In genomic region chr17:11611459-11611858, GRCm38 (mm10) we compare ENCODE assay signal across 9 mouse cellular contexts.
DNase-seq lines count a peak whose midpoint lies in the region; TF ChIP-seq lines count a peak whose summit lies in the region.
"Had no signal": no experiment of that assay in that cellular context is flagged by ENCODE, and none has a peak within 500 bp of the region (broad histone marks: within the 10 kb centered on the region; RNA-seq: fewer than 3 reads in every experiment).

No protein-coding gene starts in this region.

- H3K4me1 ChIP-seq in ES-Bruce4 (ENCODE audit: control insufficient read depth, insufficient read depth, low read length), result no peaks in the 10 kb centered on the region

- no peak overlapping the region for H3K4me3 ChIP-seq in ES-Bruce4 (ENCODE audit: low read depth, low read length)
- H3K4me3 ChIP-seq: limb, embryonic 13.5 days had no signal

- DNase-seq in gastrocnemius, postnatal 10 days, result peak; percentile 50
- DNase-seq in gastrocnemius, postnatal 25 days, result no peak
- DNase-seq in cerebellum, adult 9-10 months, result peak; percentile 77
- DNase-seq in frontal cortex, postnatal 25 days (ENCODE audit: low spot score in 2 of 2), result peak; percentile 53 to 65
- DNase-seq in kidney, postnatal 4 days, result peak; percentile 76 to 80
- DNase-seq in lung, postnatal 10 days, result peak; percentile 77
- peak; percentile 18 for DNase-seq in skeletal muscle tissue, adult 2 months (ENCODE audit: low read depth, low spot score)

- no peaks in the 10 kb centered on the region; the same call in 1 of the 2 replicates for H3K27me3 ChIP-seq in ES-Bruce4 (ENCODE audit: control insufficient read depth, insufficient read depth, low read length, poor library complexity, severe bottlenecking)

- no peaks in the 10 kb centered on the region for H3K36me3 ChIP-seq in ES-Bruce4 (ENCODE audit: control insufficient read depth, insufficient read depth, low read length, poor library complexity, severe bottlenecking)
- H3K36me3 ChIP-seq: limb, embryonic 13.5 days had no signal

- no peak for TF ChIP-seq POLR2A in ES-Bruce4 (IDR thresholded peaks at IDR 0.05; ENCODE audit: insufficient read depth, low read length)

- no peak overlapping the region for H3K27ac ChIP-seq in ES-Bruce4 (ENCODE audit: insufficient read depth, low read length)
- H3K27ac ChIP-seq: limb, embryonic 13.5 days had no signal

- peak; percentile 70 for TF ChIP-seq CTCF in ES-Bruce4 (IDR thresholded peaks at IDR 0.05; ENCODE audit: low read depth, low read length)

- no peak overlapping the region for H3K9ac ChIP-seq in ES-Bruce4 (ENCODE audit: low read depth, poor library complexity, severe bottlenecking)
- H3K9ac ChIP-seq: limb, embryonic 13.5 days had no signal

- TF ChIP-seq EP300 in ES-Bruce4 (IDR thresholded peaks at IDR 0.05; ENCODE audit: insufficient read depth, low read depth, low read length), result no peak

- no peaks in the 10 kb centered on the region for H3K9me3 ChIP-seq in ES-Bruce4 (replicated peaks; ENCODE audit: control insufficient read depth, insufficient read depth, low read length, poor library complexity, severe bottlenecking)
- H3K9me3 ChIP-seq: limb, embryonic 13.5 days had no signal
